Mouse (Mus musculus): ENCODE measurements around the gene Ttc21a. TPM values are rescaled to one million over a fixed set of nuclear protein-coding genes. Genes with fewer than 3 reads are reported as not detected.

Gene Ttc21a
- polyA plus RNA-seq, 1 experiment from 2014 or later = 0.28 TPM

GRCm38 (mm10) chr9:119943326-119943725 lies 5.9 kb downstream of the Ttc21a start:
- 56% methylated on average over 1 of the region's 1 CpGs for WGBS
- Histone ChIP-seq H3K4me1 (peaks cover 12% of the 10 kb centered on the region), H3K4me2 (no peak overlapping the region), H3K9me3 (no peaks in the 10 kb centered on the region), H3K27me3 (no peaks in the 10 kb centered on the region), H3K27ac (no peak overlapping the region), H3K4me3 (no peak overlapping the region), H3K9ac (no peak overlapping the region), H3K36me3 (no peaks in the 10 kb centered on the region)
- no peak for ATAC-seq (ENCODE audit: insufficient number of reproducible peaks, insufficient read depth, low FRiP score, low TSS enrichment, low read depth)

DNA sequence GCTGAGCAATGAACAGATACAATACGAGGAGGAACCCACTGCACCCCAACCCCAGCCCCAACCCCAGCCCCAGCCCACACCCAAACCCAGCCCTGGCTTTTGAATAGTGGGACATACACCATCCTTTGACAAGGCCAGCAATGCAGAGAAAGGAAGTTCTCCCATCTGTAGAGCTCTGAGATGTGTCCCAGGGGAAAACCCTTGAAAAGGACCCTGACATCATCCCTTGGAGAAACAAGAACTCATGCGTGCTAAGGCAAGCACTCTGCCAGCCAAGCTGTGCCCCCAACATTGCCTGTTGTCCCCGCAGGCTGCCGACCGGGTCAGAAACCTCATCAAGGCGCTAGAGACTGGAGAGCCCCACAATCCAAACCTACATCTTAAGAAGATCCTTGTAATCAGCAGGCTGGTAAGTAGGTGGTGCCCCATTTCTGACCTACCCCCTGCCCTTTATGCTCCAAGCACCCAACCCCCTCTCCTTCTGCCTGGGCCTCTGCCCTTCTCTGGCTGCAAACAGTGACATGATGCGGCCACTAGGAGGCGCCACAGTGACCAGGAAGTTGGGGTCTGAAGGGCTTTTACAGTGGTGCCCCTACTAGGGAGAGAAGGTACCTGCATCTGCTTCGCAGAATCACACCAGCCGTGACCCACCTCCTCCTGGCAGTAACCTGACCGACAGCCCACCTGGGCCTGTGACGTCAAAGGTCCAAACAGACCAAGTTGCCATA lies 7.9 kb downstream of the Ttc21a start:
- no peak overlapping the region for H3K4me3 ChIP-seq
- ATAC-seq (ENCODE audit: insufficient number of reproducible peaks, insufficient read depth, low FRiP score, low TSS enrichment, low read depth) = no peak
- H3K27ac ChIP-seq = no peak overlapping the region
- H3K9ac ChIP-seq = no peak overlapping the region
- H3K27me3 ChIP-seq = no peaks in the 10 kb centered on the region
- 67% methylated on average over 12 of the region's 12 CpGs for WGBS
- H3K4me2 ChIP-seq = no peak overlapping the region
- no peaks in the 10 kb centered on the region for H3K9me3 ChIP-seq
- H3K36me3 ChIP-seq = no peaks in the 10 kb centered on the region
- H3K4me1 ChIP-seq = peaks cover 1% of the 10 kb centered on the region

DNA sequence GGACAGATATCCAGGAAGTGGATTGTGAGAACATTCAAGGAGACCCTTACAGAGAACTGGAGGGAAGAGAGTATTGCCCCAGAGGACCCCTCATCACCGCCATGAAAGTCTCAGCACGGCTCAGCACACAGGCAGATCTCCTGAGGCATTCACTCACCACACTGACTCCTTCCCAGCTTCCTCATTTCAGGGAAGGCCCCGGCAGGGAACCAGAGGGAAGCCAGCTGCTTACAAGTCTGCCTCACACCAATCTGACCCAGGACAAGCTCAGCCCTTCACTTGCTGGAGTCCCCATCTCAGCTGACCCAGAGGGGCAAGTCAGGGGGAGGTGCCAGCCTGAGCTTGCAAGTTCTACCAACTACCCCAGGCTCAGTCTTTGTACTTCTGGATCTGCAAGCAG lies 11.4 kb downstream of the Ttc21a start:
- WGBS = 33% methylated on average over 3 of the region's 3 CpGs
- Histone ChIP-seq H3K4me1 (peaks cover 4% of the 10 kb centered on the region; the same call in 1 of the 2 replicates), H3K4me3 (no peak overlapping the region), H3K9me3 (no peaks in the 10 kb centered on the region), H3K27ac (no peak overlapping the region), H3K27me3 (no peaks in the 10 kb centered on the region), H3K4me2 (no peak overlapping the region), H3K36me3 (no peaks in the 10 kb centered on the region), H3K9ac (no peak overlapping the region)
- no peak for ATAC-seq (ENCODE audit: insufficient number of reproducible peaks, insufficient read depth, low FRiP score, low TSS enrichment, low read depth)

GRCm38 (mm10) chr9:119950434-119950833 lies 13.0 kb downstream of the Ttc21a start:
- ATAC-seq (ENCODE audit: insufficient number of reproducible peaks, insufficient read depth, low FRiP score, low TSS enrichment, low read depth) = no peak
- 45% methylated on average over 6 of the region's 6 CpGs for WGBS
- no peak overlapping the region for H3K4me2 ChIP-seq
- no peaks in the 10 kb centered on the region for H3K27me3 ChIP-seq
- no peak overlapping the region for H3K27ac ChIP-seq
- peaks cover 4% of the 10 kb centered on the region; the same call in 1 of the 2 replicates for H3K4me1 ChIP-seq
- no peak overlapping the region for H3K9ac ChIP-seq
- no peaks in the 10 kb centered on the region for H3K9me3 ChIP-seq
- no peak overlapping the region for H3K4me3 ChIP-seq
- H3K36me3 ChIP-seq = no peaks in the 10 kb centered on the region

- Histone ChIP-seq H3K36me3 (no peaks in the 10 kb centered on the region), H3K9ac (no peak overlapping the region), H3K9me3 (no peaks in the 10 kb centered on the region), H3K4me3 (no peak overlapping the region), H3K27ac (no peak overlapping the region), H3K4me2 (no peak overlapping the region), H3K27me3 (no peaks in the 10 kb centered on the region), H3K4me1 (peaks cover 4% of the 10 kb centered on the region; the same call in 1 of the 2 replicates)
- WGBS = 85% methylated on average over 9 of the region's 9 CpGs
- no peak for ATAC-seq (ENCODE audit: insufficient number of reproducible peaks, insufficient read depth, low FRiP score, low TSS enrichment, low read depth)
Observed at GRCm38 (mm10) chr9:119951388-119951787, 14.0 kb downstream of the Ttc21a start.

- H3K4me1 ChIP-seq = peaks cover 12% of the 10 kb centered on the region
- H3K36me3 ChIP-seq = no peaks in the 10 kb centered on the region
- no peak for ATAC-seq (ENCODE audit: insufficient number of reproducible peaks, insufficient read depth, low FRiP score, low TSS enrichment, low read depth)
- 86% methylated on average over 9 of the region's 9 CpGs for WGBS
- no peak overlapping the region for H3K27ac ChIP-seq
- H3K9me3 ChIP-seq = no peaks in the 10 kb centered on the region
- H3K4me3 ChIP-seq = no peak overlapping the region
- H3K9ac ChIP-seq = no peak overlapping the region
- H3K27me3 ChIP-seq = no peaks in the 10 kb centered on the region
- H3K4me2 ChIP-seq = no peak overlapping the region
Observed at GRCm38 (mm10) chr9:119958835-119959234, 21.4 kb downstream of the Ttc21a start.

GRCm38 (mm10) chr9:119962216-119962615 lies 24.8 kb downstream of the Ttc21a start:
- H3K4me2 ChIP-seq = no peak overlapping the region
- no peak overlapping the region for H3K27ac ChIP-seq
- H3K9me3 ChIP-seq = no peaks in the 10 kb centered on the region
- H3K36me3 ChIP-seq = no peaks in the 10 kb centered on the region
- no peaks in the 10 kb centered on the region for H3K27me3 ChIP-seq
- no peak overlapping the region for H3K4me3 ChIP-seq
- no peak for ATAC-seq (ENCODE audit: insufficient number of reproducible peaks, insufficient read depth, low FRiP score, low TSS enrichment, low read depth)
- 72% methylated on average over 4 of the region's 4 CpGs for WGBS
- peaks cover 12% of the 10 kb centered on the region for H3K4me1 ChIP-seq
- H3K9ac ChIP-seq = no peak overlapping the region

- Histone ChIP-seq H3K4me1 (peaks cover 12% of the 10 kb centered on the region), H3K27ac (no peak overlapping the region), H3K9ac (peak overlapping the region; percentile 46; the same call in 1 of the 2 replicates), H3K36me3 (no peaks in the 10 kb centered on the region), H3K4me3 (no peak overlapping the region), H3K9me3 (no peaks in the 10 kb centered on the region), H3K4me2 (peak overlapping the region; percentile 47), H3K27me3 (no peaks in the 10 kb centered on the region)
- WGBS = 7% methylated on average over 21 of the region's 21 CpGs
- no peak for ATAC-seq (ENCODE audit: insufficient number of reproducible peaks, insufficient read depth, low FRiP score, low TSS enrichment, low read depth)
Observed at GRCm38 (mm10) chr9:119962987-119963667, 25.7 kb downstream of the Ttc21a start.

DNA sequence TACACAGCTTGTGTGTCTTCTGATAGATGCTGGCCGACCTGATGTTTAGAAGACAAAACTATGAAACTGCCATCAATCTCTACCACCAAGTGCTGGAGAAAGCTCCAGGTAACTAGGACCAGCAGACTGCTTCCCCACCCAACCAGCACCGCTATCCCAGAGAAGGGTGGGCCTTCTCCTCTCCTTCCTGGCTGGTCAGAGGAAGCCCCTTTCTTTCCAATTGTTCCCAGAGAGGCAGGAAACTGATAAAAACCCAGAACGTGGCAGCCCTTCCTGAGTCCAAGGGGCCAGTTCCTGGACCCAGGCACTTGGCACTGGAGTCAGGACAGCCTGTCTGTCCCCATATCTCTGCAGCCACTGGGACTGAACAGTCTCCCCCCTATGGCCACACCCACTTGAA lies 26.8 kb downstream of the Ttc21a start:
- peaks cover 12% of the 10 kb centered on the region for H3K4me1 ChIP-seq
- H3K4me2 ChIP-seq = no peak overlapping the region
- no peak overlapping the region for H3K27ac ChIP-seq
- H3K27me3 ChIP-seq = no peaks in the 10 kb centered on the region
- H3K9me3 ChIP-seq = no peaks in the 10 kb centered on the region
- ATAC-seq (ENCODE audit: insufficient number of reproducible peaks, insufficient read depth, low FRiP score, low TSS enrichment, low read depth) = no peak
- WGBS = 75% methylated on average over 3 of the region's 3 CpGs
- H3K4me3 ChIP-seq = no peak overlapping the region
- H3K36me3 ChIP-seq = no peaks in the 10 kb centered on the region
- H3K9ac ChIP-seq = no peak overlapping the region

GRCm38 (mm10) chr9:119965186-119965585 lies 27.8 kb downstream of the Ttc21a start:
- H3K9ac ChIP-seq = no peak overlapping the region
- ATAC-seq (ENCODE audit: insufficient number of reproducible peaks, insufficient read depth, low FRiP score, low TSS enrichment, low read depth) = no peak
- no peak overlapping the region for H3K27ac ChIP-seq
- no peaks in the 10 kb centered on the region for H3K9me3 ChIP-seq
- no peaks in the 10 kb centered on the region for H3K27me3 ChIP-seq
- H3K4me1 ChIP-seq = peaks cover 12% of the 10 kb centered on the region
- H3K36me3 ChIP-seq = no peaks in the 10 kb centered on the region
- no peak overlapping the region for H3K4me2 ChIP-seq
- H3K4me3 ChIP-seq = no peak overlapping the region
- 72% methylated on average over 3 of the region's 3 CpGs for WGBS

- Histone ChIP-seq H3K4me3 (no peak overlapping the region), H3K27me3 (no peaks in the 10 kb centered on the region), H3K9ac (no peak overlapping the region), H3K9me3 (no peaks in the 10 kb centered on the region), H3K4me2 (no peak overlapping the region), H3K27ac (no peak overlapping the region), H3K36me3 (0 out of 2 replicates have a peak, but pooled peaks cover 2% of the 10 kb centered on the region), H3K4me1 (peaks cover 23% of the 10 kb centered on the region)
- WGBS = 89% methylated on average over 26 of the region's 26 CpGs
- ATAC-seq (ENCODE audit: insufficient number of reproducible peaks, insufficient read depth, low FRiP score, low TSS enrichment, low read depth) = no peak
Observed at GRCm38 (mm10) chr9:119966221-119966910, 29.0 kb downstream of the Ttc21a start.

All from embryonic facial prominence, embryonic 13.5 days (tissue).